Mouse (Mus musculus) T-helper 1 cell (primary cell): Measurements from ENCODE around the gene Sbk3.

Source experiments
- in situ Hi-C: fragments of 300-600 bp; cut with MboI, MseI; formaldehyde crosslinking; loops from one replicate; pipeline ENCODE4 v1.15.1; 2025; ENCODE audit warnings: high pct_unique_total_duplicates

Gene Sbk3

GRCm38 (mm10) chr7:4934160-4934914 is 36.6 kb downstream of the Sbk3 start:
- in situ Hi-C loops = no loop called here

DNA sequence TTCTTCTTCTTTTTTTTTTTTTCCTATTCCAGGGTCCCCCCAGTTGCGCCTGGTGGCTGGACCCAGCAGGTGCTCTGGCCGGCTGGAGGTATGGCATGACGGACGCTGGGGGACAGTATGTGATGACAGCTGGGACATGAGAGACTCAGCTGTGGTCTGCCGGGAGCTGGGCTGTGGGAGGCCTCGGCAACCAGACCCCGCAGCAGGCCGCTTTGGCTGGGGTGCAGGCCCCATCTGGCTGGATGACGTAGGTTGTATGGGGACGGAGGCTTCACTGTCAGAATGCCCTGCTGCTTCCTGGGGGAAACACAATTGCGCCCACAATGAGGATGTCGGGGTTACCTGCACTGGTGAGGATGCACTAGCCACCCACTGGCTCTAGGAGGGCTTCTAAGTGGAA is 37.9 kb downstream of the Sbk3 start:
- in situ Hi-C loops = no loop called here

- in situ Hi-C loops = no loop called here
Observed at GRCm38 (mm10) chr7:4928323-4928722, 42.6 kb downstream of the Sbk3 start.

- in situ Hi-C loops = no loop called here
Observed at GRCm38 (mm10) chr7:4927711-4928110, 43.3 kb downstream of the Sbk3 start.

GRCm38 (mm10) chr7:4926849-4927248 is 44.1 kb downstream of the Sbk3 start:
- in situ Hi-C loops = no loop called here

GRCm38 (mm10) chr7:4925441-4926381 is 45.3 kb downstream of the Sbk3 start, which contains the start of gene Ssc5d:
Gene Ssc5d, plus strand, starts transcription at chr7:4925785.
- in situ Hi-C loops = no loop called here

DNA sequence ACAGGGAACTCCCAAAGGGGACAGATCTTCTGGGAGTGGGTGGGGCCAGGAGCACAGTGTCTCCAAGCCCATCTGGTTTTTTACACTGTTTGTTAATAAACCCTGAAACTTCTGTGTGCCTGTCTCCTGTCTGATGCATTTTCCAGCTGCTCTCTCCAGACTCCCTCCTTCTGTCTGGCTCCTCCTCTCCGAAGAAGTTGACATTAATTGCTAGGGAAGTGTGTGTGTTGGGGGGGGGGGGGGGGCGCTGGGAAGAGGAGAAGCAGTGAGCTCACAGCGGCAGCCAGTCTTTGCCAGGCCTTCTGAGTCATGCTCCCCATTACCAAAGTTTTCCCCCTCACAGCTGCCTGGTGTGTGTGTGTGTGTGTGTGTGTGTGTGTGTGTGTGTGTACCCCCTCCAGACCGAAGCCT is 46.1 kb downstream of the Sbk3 start:
- in situ Hi-C loops = no loop called here

DNA sequence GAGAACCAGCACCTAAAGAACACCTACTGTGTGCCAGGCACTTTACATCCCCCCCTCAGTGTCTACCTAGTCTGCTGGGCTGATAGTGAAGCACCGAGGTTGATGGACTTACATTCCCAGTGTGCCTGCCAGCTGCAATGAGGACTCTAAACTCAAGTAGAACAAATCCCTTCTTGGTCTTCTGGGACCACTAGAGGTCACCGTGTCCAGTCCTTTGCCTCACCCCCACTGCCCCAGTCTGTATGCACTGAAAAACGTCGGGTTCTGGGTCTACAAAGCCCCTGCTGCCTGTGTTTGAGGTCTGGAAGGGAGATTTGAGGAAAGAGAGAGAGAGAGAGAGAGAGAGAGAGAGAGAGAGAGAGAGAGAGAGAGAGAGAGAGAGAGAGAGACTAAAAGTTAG is 46.5 kb downstream of the Sbk3 start:
- in situ Hi-C loops = no loop called here

GRCm38 (mm10) chr7:4923586-4924364 is 47.2 kb downstream of the Sbk3 start:
- in situ Hi-C loops = no loop called here

DNA sequence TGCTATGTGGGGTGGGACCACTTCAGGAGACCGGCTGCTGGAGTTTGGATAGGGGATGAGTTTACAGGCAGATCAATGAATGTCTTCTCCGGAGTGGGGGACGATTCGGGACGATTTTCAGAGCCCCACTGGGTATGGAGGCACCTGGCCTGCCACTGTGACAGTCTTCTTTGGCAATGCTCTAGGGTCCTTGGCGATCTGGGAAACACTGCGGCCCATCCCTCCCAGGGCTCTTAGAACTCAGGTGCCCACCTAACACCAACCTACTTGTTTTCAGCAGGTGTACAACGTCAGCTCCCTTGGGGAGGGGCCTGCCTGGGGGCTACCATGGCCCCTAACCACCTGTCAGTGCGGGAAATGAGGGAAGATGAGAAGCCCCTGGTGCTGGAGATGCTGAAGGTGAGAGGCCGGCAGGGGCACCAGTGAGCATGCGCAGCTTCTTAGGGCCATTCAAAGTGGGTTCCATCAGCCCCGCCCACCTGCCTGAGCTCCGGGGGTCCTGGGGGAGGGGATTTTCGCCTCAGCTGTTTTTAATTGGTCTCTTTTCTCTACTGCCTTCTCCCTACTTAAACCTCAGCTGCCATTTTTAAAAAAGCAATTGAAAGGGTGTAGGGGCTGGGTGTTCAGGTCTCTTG is 47.9 kb downstream of the Sbk3 start:
- in situ Hi-C loops = no loop called here

- in situ Hi-C loops = no loop called here
Observed at GRCm38 (mm10) chr7:4922508-4922907, 48.5 kb downstream of the Sbk3 start.

DNA sequence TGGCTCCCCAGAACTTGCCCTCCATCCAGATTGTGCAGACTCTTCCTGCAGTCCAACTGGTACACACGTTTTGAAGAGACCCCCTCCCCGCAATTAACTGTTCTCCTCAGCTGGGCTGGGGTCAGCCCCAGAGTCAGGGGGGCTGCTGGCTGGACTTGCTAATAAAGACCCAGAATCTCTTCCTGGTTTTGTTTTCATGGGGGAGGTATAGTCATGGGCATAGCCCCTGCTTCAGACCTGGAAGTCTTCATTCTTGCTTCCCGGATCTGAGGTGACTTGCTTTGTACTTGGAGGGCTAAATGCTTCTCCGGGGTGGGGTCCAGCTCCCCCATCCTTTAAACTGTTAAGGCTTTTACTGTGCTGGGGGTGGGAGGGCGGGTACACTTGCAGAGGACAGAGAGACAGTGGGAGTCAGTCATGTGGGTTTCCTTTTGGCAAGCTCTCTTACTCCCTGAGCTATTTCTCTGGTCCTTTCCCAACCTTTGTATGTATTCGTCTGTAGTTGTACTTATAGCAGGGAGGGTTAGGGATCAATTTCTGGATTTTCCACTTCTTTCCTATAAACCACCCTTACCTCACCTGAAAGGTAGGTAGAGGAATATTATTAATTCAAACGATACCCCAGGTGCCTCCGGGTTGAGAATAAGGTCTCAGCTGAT is 49.0 kb downstream of the Sbk3 start, which contains the start of gene Nat14:
Nat14 (plus strand) TSS at position 205 of the 659 bp plus-strand sequence.
- in situ Hi-C loops = no loop called here

DNA sequence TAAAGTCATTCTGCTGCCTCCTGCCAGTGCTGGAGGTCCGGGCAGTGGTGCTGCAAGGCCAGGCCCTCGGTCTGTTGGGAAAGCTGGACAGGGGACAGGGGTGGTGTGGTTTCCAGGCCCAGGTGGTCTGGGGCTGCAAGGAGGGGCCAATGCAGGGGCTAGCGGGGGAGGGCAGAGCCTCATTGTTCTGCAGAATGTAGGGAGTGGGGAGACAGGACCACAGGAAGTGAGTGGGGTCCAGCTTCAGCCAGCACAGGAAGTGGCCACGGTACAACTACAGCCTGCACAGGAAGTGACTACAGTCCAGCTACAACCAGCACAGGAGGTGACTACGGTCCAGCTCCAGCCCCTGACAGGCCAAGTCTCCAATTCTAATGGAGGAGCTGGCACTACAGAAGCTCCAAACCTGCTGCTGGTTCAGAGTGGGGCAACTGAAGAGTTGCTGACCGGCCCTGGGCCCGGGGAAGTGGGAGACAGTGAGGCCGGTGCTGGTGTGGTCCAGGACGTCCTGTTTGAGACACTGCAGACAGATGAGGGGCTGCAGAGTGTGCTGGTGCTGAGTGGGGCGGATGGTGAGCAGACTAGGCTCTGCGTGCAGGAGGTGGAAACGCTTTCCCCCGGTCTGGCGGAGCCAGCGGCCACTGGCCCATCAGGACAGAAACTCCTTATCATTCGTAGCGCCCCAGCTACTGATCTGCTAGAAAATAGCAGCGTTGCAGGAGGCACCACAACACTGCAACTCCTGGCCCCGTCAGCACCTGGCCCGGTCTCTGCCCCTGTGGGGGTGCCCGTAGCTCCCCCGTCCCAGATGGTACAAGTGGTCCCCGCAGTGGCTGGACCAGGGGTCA is 49.8 kb downstream of the Sbk3 start:
- in situ Hi-C loops = no loop called here

DNA sequence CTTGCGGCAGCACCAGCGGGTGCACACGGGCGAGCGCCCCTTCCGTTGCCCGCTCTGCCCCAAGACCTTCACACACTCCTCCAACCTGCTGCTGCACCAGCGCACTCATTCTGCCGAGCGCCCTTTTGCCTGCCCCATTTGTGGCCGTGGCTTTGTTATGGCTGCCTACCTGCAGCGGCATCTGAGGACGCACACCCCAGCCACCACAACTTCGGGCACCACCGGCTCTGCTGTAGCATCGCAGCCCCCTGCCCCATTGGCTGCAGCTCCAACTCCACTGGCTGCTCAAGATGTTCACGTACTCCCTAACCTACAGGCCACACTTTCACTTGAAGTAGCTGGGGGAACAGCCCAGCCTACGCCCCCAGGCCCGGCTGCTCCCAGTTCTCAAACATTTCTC is 50.5 kb downstream of the Sbk3 start:
- in situ Hi-C loops = no loop called here

GRCm38 (mm10) chr7:4919971-4920370 is 51.0 kb downstream of the Sbk3 start:
- in situ Hi-C loops = no loop called here

DNA sequence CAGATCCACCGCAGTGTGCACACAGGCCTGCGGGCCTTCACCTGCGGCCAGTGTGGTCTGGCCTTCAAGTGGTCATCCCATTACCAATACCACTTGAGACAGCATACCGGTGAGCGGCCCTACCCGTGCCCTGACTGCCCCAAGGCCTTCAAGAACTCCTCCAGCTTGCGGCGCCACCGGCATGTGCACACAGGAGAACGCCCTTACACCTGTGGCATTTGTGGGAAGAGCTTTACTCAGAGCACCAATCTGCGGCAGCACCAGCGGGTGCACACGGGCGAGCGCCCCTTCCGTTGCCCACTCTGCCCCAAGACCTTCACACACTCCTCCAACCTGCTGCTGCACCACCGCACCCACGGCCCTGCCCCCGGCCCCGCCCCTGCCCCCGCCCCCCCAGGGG is 51.9 kb downstream of the Sbk3 start:
- in situ Hi-C loops = no loop called here

DNA sequence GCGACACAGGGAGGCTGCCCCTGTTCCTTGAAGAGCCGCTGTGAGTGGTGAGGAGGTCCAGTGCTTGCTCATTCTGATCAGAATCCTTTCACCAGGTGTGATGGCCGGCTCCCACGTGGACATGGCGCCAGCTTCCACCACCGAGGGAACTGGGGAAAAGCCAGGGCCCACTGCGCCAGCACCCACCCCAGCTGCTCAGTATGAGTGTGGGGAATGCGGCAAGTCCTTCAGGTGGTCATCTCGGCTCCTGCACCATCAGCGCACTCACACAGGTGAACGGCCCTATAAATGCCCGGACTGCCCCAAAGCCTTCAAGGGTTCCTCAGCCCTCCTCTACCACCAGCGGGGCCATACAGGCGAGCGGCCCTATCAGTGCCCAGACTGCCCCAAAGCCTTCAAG is 52.3 kb downstream of the Sbk3 start:
- in situ Hi-C loops = no loop called here

DNA sequence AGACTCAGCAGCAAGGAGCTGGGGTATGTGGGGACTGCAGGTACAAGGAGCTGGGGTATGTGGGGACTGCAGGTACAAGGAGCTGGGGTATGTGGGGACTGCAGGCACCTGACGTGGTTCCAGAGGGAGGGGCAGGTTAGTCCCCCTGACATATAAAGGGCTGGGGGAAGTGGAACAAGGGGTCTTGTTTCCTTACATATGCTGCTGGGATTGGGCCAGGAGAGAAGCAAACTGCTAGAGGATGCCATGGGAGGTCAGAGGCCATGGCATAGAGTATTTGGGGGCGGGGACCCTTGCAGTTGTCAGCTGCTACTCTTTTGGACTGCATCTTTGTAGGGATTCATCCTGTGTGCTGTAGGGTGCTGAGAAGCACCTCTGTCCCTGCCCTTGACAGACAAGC is 53.5 kb downstream of the Sbk3 start:
- in situ Hi-C loops = no loop called here

DNA sequence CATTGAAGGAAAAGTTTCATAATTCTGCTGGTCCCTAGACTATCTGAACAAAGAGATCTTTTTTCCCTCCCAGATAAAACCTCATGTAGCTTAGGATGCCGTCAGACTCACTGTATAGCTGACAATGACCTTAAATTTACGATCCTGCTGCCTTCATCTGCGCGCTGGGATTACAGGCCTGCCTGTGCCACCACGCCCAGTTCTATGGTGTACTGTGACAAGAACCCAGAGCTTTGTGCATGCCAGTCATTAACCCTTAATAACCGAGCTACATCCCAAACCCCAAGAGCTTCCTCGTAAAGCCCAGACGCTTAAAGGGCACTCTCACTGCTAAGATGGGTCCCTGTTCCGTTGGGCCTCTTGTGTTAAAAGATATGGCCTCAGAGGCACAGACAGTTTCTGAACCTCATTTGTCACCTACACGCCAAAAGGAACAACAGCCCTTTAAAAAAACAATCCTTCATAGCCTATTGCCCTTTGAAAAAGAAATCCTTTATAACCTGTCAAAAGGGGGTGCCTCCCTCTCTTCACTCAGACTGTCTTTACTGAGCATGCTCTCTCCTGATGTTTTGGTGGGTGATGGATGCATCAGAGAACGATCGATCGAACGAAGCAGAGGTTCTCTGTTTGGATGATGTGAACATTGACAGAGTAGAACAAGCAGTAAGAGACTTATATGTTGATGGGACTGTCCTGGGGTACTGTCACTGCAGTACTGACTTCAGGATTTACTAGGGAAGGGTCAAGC is 55.1 kb downstream of the Sbk3 start:
- in situ Hi-C loops = no loop called here
